Mouse (Mus musculus): ENCODE data around the gene Znrd1as. TPM values are rescaled to one million over a fixed set of nuclear protein-coding genes. Genes with fewer than 3 reads are reported as not detected.

Gene Znrd1as
- polyA plus RNA-seq, 1 experiment from 2014 or later = 8.6 TPM

- Histone ChIP-seq H3K27ac (replicated peaks in 1 of 2; ENCODE audit: control insufficient read depth in 1 of 2, insufficient read depth in 1 of 2, low read depth in 2 of 2, low read length in 2 of 2) (no peak overlapping the region), H3K4me1 (ENCODE audit: control insufficient read depth in 2 of 2, insufficient read depth in 2 of 2, low read length in 2 of 2) (no peaks in the 10 kb centered on the region), H3K4me2 (ENCODE audit: low read length) (no peak overlapping the region), H3K27me3 (ENCODE audit: control insufficient read depth, insufficient read depth, low read length) (no peaks in the 10 kb centered on the region), H3K9me3 (ENCODE audit: control insufficient read depth, low read length) (no peaks in the 10 kb centered on the region), H3K36me3 (ENCODE audit: control insufficient read depth, insufficient read depth, low read length) (no peaks in the 10 kb centered on the region), H3K4me3 (ENCODE audit: control insufficient read depth in 1 of 2, insufficient read depth in 1 of 2, low read depth in 1 of 2, low read length in 2 of 2) (no peak overlapping the region), H3K9ac (ENCODE audit: low read length) (no peak overlapping the region)
- no peak for ATAC-seq (ENCODE audit: insufficient number of reproducible peaks, insufficient read depth, low FRiP score, low read depth)
- 82% methylated on average over 6 of the region's 6 CpGs for WGBS
Measured at GRCm38 (mm10) chr17:36971172-36971850, 12.9 kb downstream of the Znrd1as start.

- Histone ChIP-seq H3K36me3 (ENCODE audit: control insufficient read depth, insufficient read depth, low read length) (no peaks in the 10 kb centered on the region), H3K27me3 (ENCODE audit: control insufficient read depth, insufficient read depth, low read length) (no peaks in the 10 kb centered on the region), H3K27ac (replicated peaks in 1 of 2; ENCODE audit: control insufficient read depth in 1 of 2, insufficient read depth in 1 of 2, low read depth in 2 of 2, low read length in 2 of 2) (no peak overlapping the region), H3K9me3 (ENCODE audit: control insufficient read depth, low read length) (no peaks in the 10 kb centered on the region), H3K4me2 (ENCODE audit: low read length) (no peak overlapping the region), H3K9ac (ENCODE audit: low read length) (no peak overlapping the region), H3K4me1 (ENCODE audit: control insufficient read depth in 2 of 2, insufficient read depth in 2 of 2, low read length in 2 of 2) (no peaks in the 10 kb centered on the region), H3K4me3 (ENCODE audit: control insufficient read depth in 1 of 2, insufficient read depth in 1 of 2, low read depth in 1 of 2, low read length in 2 of 2) (no peak overlapping the region)
- ATAC-seq (ENCODE audit: insufficient number of reproducible peaks, insufficient read depth, low FRiP score, low read depth) = no peak
- WGBS = 76% methylated on average over 3 of the region's 3 CpGs
Measured at GRCm38 (mm10) chr17:36972791-36973190, 14.4 kb downstream of the Znrd1as start.

GRCm38 (mm10) chr17:36973271-36973787 lies 14.9 kb downstream of the Znrd1as start:
- Histone ChIP-seq H3K9me3 (ENCODE audit: control insufficient read depth, low read length) (no peaks in the 10 kb centered on the region), H3K27ac (replicated peaks in 1 of 2; ENCODE audit: control insufficient read depth in 1 of 2, insufficient read depth in 1 of 2, low read depth in 2 of 2, low read length in 2 of 2) (no peak overlapping the region), H3K36me3 (ENCODE audit: control insufficient read depth, insufficient read depth, low read length) (no peaks in the 10 kb centered on the region), H3K4me1 (ENCODE audit: control insufficient read depth in 2 of 2, insufficient read depth in 2 of 2, low read length in 2 of 2) (no peaks in the 10 kb centered on the region), H3K4me3 (ENCODE audit: control insufficient read depth in 1 of 2, insufficient read depth in 1 of 2, low read depth in 1 of 2, low read length in 2 of 2) (no peak overlapping the region), H3K27me3 (ENCODE audit: control insufficient read depth, insufficient read depth, low read length) (no peaks in the 10 kb centered on the region; the same call in 1 of the 2 replicates), H3K9ac (ENCODE audit: low read length) (no peak overlapping the region), H3K4me2 (ENCODE audit: low read length) (no peak overlapping the region)
- WGBS = 60% methylated on average over 8 of the region's 8 CpGs
- ATAC-seq (ENCODE audit: insufficient number of reproducible peaks, insufficient read depth, low FRiP score, low read depth) = no peak

GRCm38 (mm10) chr17:36981221-36981813 lies 22.9 kb downstream of the Znrd1as start, which contains the start of gene 2410137M14Rik:
Gene 2410137M14Rik (minus strand): TSS chr17:36981237.
- Histone ChIP-seq H3K36me3 (ENCODE audit: control insufficient read depth, insufficient read depth, low read length) (no peaks in the 10 kb centered on the region), H3K27me3 (ENCODE audit: control insufficient read depth, insufficient read depth, low read length) (no peaks in the 10 kb centered on the region; the same call in 1 of the 2 replicates), H3K9me3 (ENCODE audit: control insufficient read depth, low read length) (no peaks in the 10 kb centered on the region), H3K9ac (ENCODE audit: low read length) (peak within 1 kb of the TSS; percentile 54), H3K4me3 (ENCODE audit: control insufficient read depth in 1 of 2, insufficient read depth in 1 of 2, low read depth in 1 of 2, low read length in 2 of 2) (peak within 1 kb of the TSS; percentile 29 to 33), H3K4me1 (ENCODE audit: control insufficient read depth in 2 of 2, insufficient read depth in 2 of 2, low read length in 2 of 2) (peaks cover 0 to 3% of the 10 kb centered on the region in 2 experiments; a peak in 1 of 4 replicates), H3K4me2 (ENCODE audit: low read length) (peak within 1 kb of the TSS; percentile 69), H3K27ac (replicated peaks in 1 of 2; ENCODE audit: control insufficient read depth in 1 of 2, insufficient read depth in 1 of 2, low read depth in 2 of 2, low read length in 2 of 2) (no peak within 1 kb of the TSS)
- ATAC-seq (ENCODE audit: insufficient number of reproducible peaks, insufficient read depth, low FRiP score, low read depth) = peak; percentile 56; the same call in 1 of the 2 replicates
- WGBS = 4% methylated on average over 18 of the region's 18 CpGs

GRCm38 (mm10) chr17:36981845-36982244 lies 23.5 kb downstream of the Znrd1as start:
- no peaks in the 10 kb centered on the region for H3K9me3 ChIP-seq (ENCODE audit: control insufficient read depth, low read length)
- no peak for ATAC-seq (ENCODE audit: insufficient number of reproducible peaks, insufficient read depth, low FRiP score, low read depth)
- H3K9ac ChIP-seq (ENCODE audit: low read length) = peak overlapping the region; percentile 54
- no peak overlapping the region for H3K27ac ChIP-seq (replicated peaks in 1 of 2; ENCODE audit: control insufficient read depth in 1 of 2, insufficient read depth in 1 of 2, low read depth in 2 of 2, low read length in 2 of 2)
- peak overlapping the region in 1 of 2 experiments; percentile 29; a peak in 2 of 4 replicates for H3K4me3 ChIP-seq (ENCODE audit: control insufficient read depth in 1 of 2, insufficient read depth in 1 of 2, low read depth in 1 of 2, low read length in 2 of 2)
- no peaks in the 10 kb centered on the region for H3K36me3 ChIP-seq (ENCODE audit: control insufficient read depth, insufficient read depth, low read length)
- H3K4me2 ChIP-seq (ENCODE audit: low read length) = peak overlapping the region; percentile 69
- 4% methylated on average over 4 of the region's 4 CpGs for WGBS
- H3K4me1 ChIP-seq (ENCODE audit: control insufficient read depth in 2 of 2, insufficient read depth in 2 of 2, low read length in 2 of 2) = peaks cover 0 to 3% of the 10 kb centered on the region in 2 experiments; a peak in 1 of 4 replicates
- no peaks in the 10 kb centered on the region; the same call in 1 of the 2 replicates for H3K27me3 ChIP-seq (ENCODE audit: control insufficient read depth, insufficient read depth, low read length)

GRCm38 (mm10) chr17:36982253-36983155 lies 24.1 kb downstream of the Znrd1as start:
- H3K9me3 ChIP-seq (ENCODE audit: control insufficient read depth, low read length) = no peaks in the 10 kb centered on the region
- no peak overlapping the region for H3K4me2 ChIP-seq (ENCODE audit: low read length)
- no peaks in the 10 kb centered on the region for H3K36me3 ChIP-seq (ENCODE audit: control insufficient read depth, insufficient read depth, low read length)
- ATAC-seq (ENCODE audit: insufficient number of reproducible peaks, insufficient read depth, low FRiP score, low read depth) = no peak
- H3K9ac ChIP-seq (ENCODE audit: low read length) = no peak overlapping the region
- H3K4me1 ChIP-seq (ENCODE audit: control insufficient read depth in 2 of 2, insufficient read depth in 2 of 2, low read length in 2 of 2) = peaks cover 0 to 3% of the 10 kb centered on the region in 2 experiments; a peak in 1 of 4 replicates
- H3K4me3 ChIP-seq (ENCODE audit: control insufficient read depth in 1 of 2, insufficient read depth in 1 of 2, low read depth in 1 of 2, low read length in 2 of 2) = no peak overlapping the region
- peaks cover 2% of the 10 kb centered on the region for H3K27me3 ChIP-seq (ENCODE audit: control insufficient read depth, insufficient read depth, low read length)
- no peak overlapping the region for H3K27ac ChIP-seq (replicated peaks in 1 of 2; ENCODE audit: control insufficient read depth in 1 of 2, insufficient read depth in 1 of 2, low read depth in 2 of 2, low read length in 2 of 2)
- 43% methylated on average over 5 of the region's 5 CpGs for WGBS

- Histone ChIP-seq H3K9me3 (ENCODE audit: control insufficient read depth, low read length) (no peaks in the 10 kb centered on the region), H3K9ac (ENCODE audit: low read length) (no peak overlapping the region), H3K4me3 (ENCODE audit: control insufficient read depth in 1 of 2, insufficient read depth in 1 of 2, low read depth in 1 of 2, low read length in 2 of 2) (peak overlapping the region; percentile 23 to 25), H3K4me2 (ENCODE audit: low read length) (peak overlapping the region; percentile 62), H3K27me3 (ENCODE audit: control insufficient read depth, insufficient read depth, low read length) (peaks cover 26% of the 10 kb centered on the region), H3K27ac (replicated peaks in 1 of 2; ENCODE audit: control insufficient read depth in 1 of 2, insufficient read depth in 1 of 2, low read depth in 2 of 2, low read length in 2 of 2) (no peak overlapping the region), H3K4me1 (ENCODE audit: control insufficient read depth in 2 of 2, insufficient read depth in 2 of 2, low read length in 2 of 2) (peaks cover 0 to 7% of the 10 kb centered on the region in 2 experiments; a peak in 2 of 4 replicates), H3K36me3 (ENCODE audit: control insufficient read depth, insufficient read depth, low read length) (no peaks in the 10 kb centered on the region)
- 5% methylated on average over 24 of the region's 24 CpGs for WGBS
- ATAC-seq (ENCODE audit: insufficient number of reproducible peaks, insufficient read depth, low FRiP score, low read depth) = no peak
Measured at GRCm38 (mm10) chr17:36988475-36988874, 30.1 kb downstream of the Znrd1as start.

Data from heart, embryonic 14.5 days (tissue).